Mouse (Mus musculus): ENCODE data around the gene Camk1g. TPM values are rescaled to one million over a fixed set of nuclear protein-coding genes. Genes with fewer than 3 reads are reported as not detected.
A peak's percentile ranks its signal among the peaks of the same experiment; 100 is the strongest.

Camk1g gene
- under 1 TPM; 0.18 to 0.33 TPM for total RNA-seq (2021)
- long read RNA-seq, experiment 1 = 0 reads
- long read RNA-seq, experiment 2 = 0 reads

- no peak for DNase-seq
These were observed at the start of gene Camk1g for GRCm38 (mm10) chr1:193370096-193370495. Gene Camk1g, minus strand, starts transcription at chr1:193370298.

GRCm38 (mm10) chr1:193419168-193419567, 49.1 kb upstream of the Camk1g start:
- intact Hi-C loops (cut with DNase I; ENCODE audit: low total_unique reads) = no loop called here
- DNase-seq = no peak

More at GRCm38 (mm10) chr1:193370096-193370495, at the start of gene Camk1g:
- intact Hi-C loops (cut with DNase I; ENCODE audit: low total_unique reads) = loop anchor here (5.0 kb wide), 1 partner anchor 113 kb away; no protein-coding TSS in a partner anchor

- intact Hi-C loops (cut with DNase I; ENCODE audit: low total_unique reads) = no loop called here
- no peak for DNase-seq
These were observed 48.6 kb upstream of the Camk1g start for GRCm38 (mm10) chr1:193418656-193419055.

GRCm38 (mm10) chr1:193414067-193414466, 44.0 kb upstream of the Camk1g start:
- DNase-seq = no peak
- intact Hi-C loops (cut with DNase I; ENCODE audit: low total_unique reads) = no loop called here

GRCm38 (mm10) chr1:193413368-193414000, 43.4 kb upstream of the Camk1g start:
- DNase-seq = no peak
- intact Hi-C loops (cut with DNase I; ENCODE audit: low total_unique reads) = no loop called here

- DNase-seq = no peak
- intact Hi-C loops (cut with DNase I; ENCODE audit: low total_unique reads) = no loop called here
These were observed 37.4 kb upstream of the Camk1g start for GRCm38 (mm10) chr1:193407487-193407886.

GRCm38 (mm10) chr1:193406059-193406642, 36.1 kb upstream of the Camk1g start:
- intact Hi-C loops (cut with DNase I; ENCODE audit: low total_unique reads) = no loop called here
- DNase-seq = no peak

GRCm38 (mm10) chr1:193401695-193402094, 31.6 kb upstream of the Camk1g start:
- DNase-seq = no peak
- intact Hi-C loops (cut with DNase I; ENCODE audit: low total_unique reads) = no loop called here

GRCm38 (mm10) chr1:193400348-193400747, 30.2 kb upstream of the Camk1g start:
- intact Hi-C loops (cut with DNase I; ENCODE audit: low total_unique reads) = no loop called here
- no peak for DNase-seq

- intact Hi-C loops (cut with DNase I; ENCODE audit: low total_unique reads) = no loop called here
- no peak for DNase-seq
These were observed 28.8 kb upstream of the Camk1g start for GRCm38 (mm10) chr1:193398728-193399437.

GRCm38 (mm10) chr1:193397109-193397508, 27.0 kb upstream of the Camk1g start:
- DNase-seq = no peak
- intact Hi-C loops (cut with DNase I; ENCODE audit: low total_unique reads) = no loop called here

- DNase-seq = no peak
- intact Hi-C loops (cut with DNase I; ENCODE audit: low total_unique reads) = loop anchor here (5.0 kb wide), 1 partner anchor 185 kb away; no protein-coding TSS in a partner anchor
These were observed 22.2 kb upstream of the Camk1g start for GRCm38 (mm10) chr1:193392266-193392665.

- DNase-seq = no peak
- intact Hi-C loops (cut with DNase I; ENCODE audit: low total_unique reads) = loop anchor here (5.0 kb wide), 1 partner anchor 187 kb away; no protein-coding TSS in a partner anchor
These were observed 19.9 kb upstream of the Camk1g start for GRCm38 (mm10) chr1:193390004-193390403.

GRCm38 (mm10) chr1:193389505-193389904, 19.4 kb upstream of the Camk1g start:
- intact Hi-C loops (cut with DNase I; ENCODE audit: low total_unique reads) = no loop called here
- DNase-seq = no peak

GRCm38 (mm10) chr1:193387241-193387640, 17.1 kb upstream of the Camk1g start:
- intact Hi-C loops (cut with DNase I; ENCODE audit: low total_unique reads) = no loop called here
- DNase-seq = no peak

- intact Hi-C loops (cut with DNase I; ENCODE audit: low total_unique reads) = no loop called here
- peak; percentile 86 for DNase-seq
These were observed 16.0 kb upstream of the Camk1g start for GRCm38 (mm10) chr1:193386136-193386535.

- intact Hi-C loops (cut with DNase I; ENCODE audit: low total_unique reads) = loop anchor here (5.0 kb wide), 1 partner anchor 324 kb away; no protein-coding TSS in a partner anchor
- DNase-seq = peak; percentile 39
These were observed 12.9 kb upstream of the Camk1g start for GRCm38 (mm10) chr1:193382841-193383462.

- DNase-seq = no peak
- intact Hi-C loops (cut with DNase I; ENCODE audit: low total_unique reads) = loop anchor here (5.0 kb wide), 1 partner anchor 325 kb away; no protein-coding TSS in a partner anchor
These were observed 12.3 kb upstream of the Camk1g start for GRCm38 (mm10) chr1:193382435-193382834.

GRCm38 (mm10) chr1:193381597-193382404, 11.7 kb upstream of the Camk1g start:
- DNase-seq = no peak
- intact Hi-C loops (cut with DNase I; ENCODE audit: low total_unique reads) = loop anchor here (5.0 kb wide), 1 partner anchor 326 kb away; no protein-coding TSS in a partner anchor

All from gastrocnemius, postnatal 14 days (tissue).